Mouse (Mus musculus): ENCODE measurements at regions not wholly inside any gene's neighbourhood (a gene's known extent, or its start where the extent isn't known, plus 50 kb on each side); places are given as distances from the start of the nearest gene placed in this dataset.
"Not testable (repeated sequence)": the region's sequence is repeated elsewhere in the genome, so short reads cannot be mapped to it uniquely, and the experiment has no call there.

DNA sequence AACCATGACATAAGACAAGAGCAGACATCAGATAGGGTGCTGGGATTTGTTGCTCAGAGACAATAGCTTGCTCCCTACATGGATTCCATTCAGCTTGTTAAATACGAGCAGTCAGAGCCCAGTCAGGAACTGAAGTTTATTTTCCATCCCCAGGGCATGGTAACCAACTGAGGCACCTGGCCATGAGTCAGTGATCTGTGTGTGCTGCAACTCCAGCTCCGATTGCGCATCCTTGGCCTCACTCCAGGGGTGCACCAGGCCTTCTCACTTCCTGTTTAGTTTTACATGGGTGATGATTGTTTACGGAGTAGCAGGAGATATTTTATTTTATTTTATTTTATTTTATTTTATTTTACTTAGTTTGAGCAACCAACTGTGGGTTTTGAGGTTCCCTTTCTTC, 97.7 kb upstream of the Rpl34 start:
- DNase-seq (ENCODE audit: low spot score) = no peak

DNA sequence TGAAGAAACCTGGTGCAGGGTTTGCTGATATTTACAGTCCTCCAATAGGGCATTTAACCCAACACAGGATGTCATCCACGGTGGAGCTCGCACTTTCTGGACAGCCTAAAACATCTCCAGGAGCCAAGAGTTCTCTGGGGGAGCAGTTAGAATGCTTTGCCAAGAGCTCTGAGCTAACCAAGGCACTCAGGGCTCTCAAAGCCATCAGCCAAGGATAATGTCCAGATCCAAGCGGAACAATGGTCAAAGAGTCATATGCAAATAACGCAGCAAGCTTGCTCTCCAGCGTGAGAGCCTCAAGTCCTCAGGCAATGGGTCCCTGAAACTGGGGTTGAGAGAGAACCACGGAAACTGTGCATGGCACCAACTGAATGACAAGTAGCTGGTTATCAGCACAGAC, 96.8 kb upstream of the Rpl34 start:
- DNase-seq (ENCODE audit: low spot score) = no peak

DNA sequence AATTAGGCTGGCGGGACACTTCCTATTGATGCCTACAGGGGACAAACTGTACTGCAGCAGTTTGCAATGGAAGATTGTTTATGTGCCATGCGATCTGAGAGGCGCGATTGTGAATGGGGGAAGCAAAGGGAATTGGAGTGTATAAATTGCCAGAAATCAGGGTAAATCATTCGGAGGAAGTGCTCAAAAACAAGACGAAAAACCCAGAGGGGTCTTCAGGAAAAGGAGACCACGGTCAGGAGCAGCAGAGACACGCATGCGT, 89.6 kb upstream of the Rpl34 start:
- no peak for DNase-seq (ENCODE audit: low spot score)

DNA sequence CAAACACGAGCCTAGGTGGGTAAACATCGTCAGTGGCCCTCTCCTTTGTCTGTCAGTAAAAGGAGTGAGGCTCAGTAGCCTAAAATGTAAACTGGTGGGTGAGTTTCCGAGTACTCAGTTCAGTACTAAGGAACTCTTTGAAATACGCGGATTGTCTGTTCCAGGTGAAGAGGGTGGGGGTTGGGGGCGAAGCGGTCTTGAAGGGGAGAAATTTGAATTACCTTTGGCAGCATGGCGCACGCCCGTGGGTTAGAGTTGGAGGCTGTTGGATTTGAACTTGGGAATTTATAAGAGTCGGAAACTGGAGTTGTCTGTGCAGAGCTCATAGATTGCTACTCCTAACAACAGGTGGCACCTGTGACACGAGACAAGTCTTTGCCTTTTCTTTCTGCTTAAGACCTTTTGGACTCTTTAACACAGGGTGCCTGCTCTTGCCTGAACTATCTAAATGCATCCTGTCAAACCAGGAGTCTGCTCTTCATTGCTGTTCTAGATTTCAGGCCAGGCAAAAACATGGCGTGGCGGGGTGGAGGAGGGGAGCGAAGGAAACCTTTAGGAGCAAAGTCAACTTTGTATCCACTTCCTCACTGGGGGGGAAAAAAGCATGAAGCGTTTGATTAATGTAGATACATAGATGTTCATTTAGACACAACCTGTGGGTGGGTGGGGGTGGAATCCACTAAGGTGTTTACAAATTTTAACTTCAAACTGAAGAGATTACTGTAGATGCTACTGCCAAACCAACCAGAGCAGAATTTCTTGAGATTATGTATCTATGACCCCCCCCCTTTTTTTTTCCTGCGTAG, 89.0 kb upstream of the Rpl34 start:
- no peak for DNase-seq (ENCODE audit: low spot score)

DNA sequence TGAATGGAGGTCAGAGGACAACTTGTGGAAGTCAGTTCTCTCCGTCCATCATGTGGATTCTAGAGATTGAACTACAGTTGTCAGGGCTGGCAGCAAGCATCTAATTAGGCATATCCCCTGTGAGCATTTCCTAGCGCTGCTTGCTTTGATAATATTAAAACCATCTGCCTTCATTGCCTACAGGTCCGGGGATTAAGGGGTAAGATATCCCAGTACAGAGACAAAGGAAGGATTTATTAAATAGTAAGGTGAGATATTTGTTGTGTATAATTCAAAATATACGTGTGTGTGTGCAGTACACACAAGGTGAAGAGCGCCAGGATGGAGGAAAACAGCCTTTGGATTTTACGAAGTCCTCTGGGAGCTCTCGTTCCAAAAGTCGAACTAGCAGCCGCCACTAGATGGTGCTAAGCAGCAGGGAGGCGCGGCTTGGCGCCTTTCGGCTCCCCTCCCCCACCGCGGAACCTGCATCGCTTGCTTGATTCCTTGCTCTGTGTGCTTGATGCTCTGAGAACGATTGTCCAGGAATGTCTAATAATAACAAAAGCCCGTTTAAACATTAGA, 88.4 kb upstream of the Rpl34 start:
- peak; percentile 63 for DNase-seq (ENCODE audit: low spot score)

DNA sequence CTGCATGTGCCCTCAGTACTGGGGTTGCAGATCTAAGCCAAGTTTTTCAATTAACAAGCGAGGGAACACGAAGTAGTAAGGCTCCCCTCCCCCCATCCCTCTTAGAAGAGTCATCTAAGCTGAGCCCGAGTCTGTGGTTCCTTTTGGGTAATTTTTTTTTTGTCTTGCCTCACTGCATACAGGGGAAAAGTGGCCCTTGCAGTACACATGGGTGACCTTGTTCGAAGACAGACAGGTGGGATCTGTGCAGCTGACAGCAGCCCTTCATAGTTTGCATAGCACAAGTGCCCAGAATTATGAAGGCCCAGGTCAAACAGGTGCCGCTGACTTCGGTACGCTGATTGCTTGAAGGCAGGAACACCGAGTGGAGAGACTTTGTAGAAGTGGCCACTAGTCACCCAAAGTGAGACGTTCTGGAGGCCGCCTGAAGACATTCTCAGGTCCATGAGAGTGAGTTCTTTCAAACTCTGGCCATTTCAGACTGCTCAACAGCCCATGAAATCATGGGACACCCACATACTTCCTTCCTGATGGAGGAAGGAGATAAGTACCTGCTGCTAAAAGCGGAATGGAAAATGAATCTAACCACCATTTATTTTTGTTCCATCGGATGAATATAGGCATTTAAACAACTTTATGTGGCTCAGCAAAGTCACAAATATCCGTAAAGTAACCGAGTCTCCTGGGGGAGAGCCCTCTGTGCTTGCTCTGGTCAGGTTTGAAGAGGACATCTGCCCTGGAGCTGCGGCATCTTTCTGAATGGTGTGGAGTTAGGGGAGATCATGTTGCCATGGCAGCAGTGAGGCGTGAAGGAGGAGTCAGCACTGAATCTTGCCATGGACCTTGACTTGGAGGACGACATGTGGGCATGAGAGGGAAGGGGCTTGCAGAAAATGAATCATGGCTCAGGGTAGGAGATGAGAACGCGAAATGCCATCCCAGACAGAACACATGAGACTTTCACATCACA, 79.8 kb upstream of the Rpl34 start:
- no peak for DNase-seq (ENCODE audit: low spot score)

DNA sequence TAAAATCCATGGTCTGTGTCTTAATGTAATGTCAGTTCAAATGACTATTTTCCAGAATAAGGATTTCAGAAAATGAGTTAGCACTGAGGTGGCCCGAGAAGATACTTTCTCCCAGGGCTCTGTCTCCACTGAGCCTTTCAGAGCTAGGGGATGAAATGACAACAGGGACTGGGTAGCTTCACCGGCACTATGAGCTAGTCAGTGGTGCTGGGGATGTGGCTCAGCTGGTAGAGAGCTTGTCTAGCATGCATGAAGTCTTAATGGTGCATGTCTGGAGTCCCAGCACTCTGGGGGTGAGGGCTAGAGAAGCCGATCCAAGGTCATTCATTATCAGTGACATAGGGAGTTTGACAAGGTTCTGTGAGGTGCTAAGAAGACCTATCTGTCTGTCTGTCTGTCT, 75.1 kb upstream of the Rpl34 start:
- no peak for DNase-seq (ENCODE audit: low spot score)

DNA sequence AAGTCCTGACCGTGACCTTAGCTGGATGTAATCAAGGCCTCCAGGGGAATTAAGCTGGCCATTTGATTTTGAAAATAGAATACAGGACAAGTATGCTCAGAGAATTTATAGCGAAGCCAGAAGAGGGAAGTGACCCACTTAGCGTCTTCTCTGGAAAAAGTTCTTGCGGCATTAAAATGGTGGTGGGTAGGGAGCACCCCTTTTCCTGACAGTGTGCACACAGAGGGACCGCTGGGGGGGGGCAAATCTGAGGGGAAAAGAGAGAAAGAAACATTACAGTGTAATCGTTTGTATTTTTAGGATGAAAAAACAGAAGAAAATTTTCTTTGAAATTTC, 74.1 kb upstream of the Rpl34 start:
- no peak for DNase-seq (ENCODE audit: low spot score)

DNA sequence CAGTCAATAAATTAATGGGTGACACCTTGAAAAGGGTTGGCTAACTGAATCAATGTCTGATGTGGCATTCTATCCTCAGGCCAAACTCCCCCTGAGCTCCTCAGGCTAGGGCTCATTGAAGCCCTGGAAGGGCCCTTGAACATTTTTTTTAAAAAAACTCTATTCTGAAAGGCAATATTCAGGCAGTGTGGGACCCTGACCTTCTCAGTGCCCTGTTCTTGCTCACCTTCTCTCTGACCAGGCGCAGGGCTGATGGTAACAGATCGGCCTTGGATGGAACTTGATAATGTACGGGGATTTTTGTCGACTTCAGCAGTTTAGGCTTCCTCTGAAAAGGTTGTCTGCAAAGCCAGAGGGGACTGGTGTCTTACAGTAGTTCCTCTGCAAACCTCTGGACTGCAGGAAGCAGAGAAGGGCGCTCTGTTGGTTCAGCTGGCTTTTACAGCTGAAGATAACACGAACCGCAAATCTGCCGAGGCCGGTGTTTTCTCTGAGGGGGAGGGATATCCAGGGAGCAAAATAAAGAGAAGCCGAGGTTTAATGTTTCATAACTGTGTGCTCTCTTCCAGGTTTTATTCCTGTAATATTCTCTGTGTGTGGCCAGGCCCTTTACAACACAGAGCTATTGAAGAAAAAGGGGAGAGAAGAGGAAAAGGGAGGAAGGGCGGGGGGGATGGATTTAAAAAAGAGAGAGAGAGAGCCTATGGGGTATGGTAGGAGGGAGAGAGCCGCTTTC, 73.6 kb upstream of the Rpl34 start:
- no peak for DNase-seq (ENCODE audit: low spot score)

DNA sequence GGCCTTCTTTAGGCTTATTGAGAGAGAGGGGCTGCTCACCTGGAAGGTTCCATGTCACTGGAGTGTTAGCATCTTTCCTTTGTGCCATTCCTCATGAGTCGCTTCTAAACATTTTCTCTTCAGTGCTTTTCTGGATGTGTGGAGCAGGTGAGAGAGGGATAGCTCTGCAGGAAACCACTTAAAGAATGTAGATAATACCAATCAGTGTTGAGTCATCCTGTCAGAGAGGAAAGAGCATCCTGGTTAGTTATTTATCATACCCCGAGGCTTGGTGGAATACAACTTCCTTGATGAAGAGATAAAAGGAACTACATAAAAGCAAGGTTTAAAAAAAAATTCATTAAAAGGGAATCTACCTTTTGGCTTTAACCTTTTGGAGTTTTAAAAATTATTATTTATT, 69.8 kb upstream of the Rpl34 start:
- DNase-seq (ENCODE audit: low spot score) = no peak

DNA sequence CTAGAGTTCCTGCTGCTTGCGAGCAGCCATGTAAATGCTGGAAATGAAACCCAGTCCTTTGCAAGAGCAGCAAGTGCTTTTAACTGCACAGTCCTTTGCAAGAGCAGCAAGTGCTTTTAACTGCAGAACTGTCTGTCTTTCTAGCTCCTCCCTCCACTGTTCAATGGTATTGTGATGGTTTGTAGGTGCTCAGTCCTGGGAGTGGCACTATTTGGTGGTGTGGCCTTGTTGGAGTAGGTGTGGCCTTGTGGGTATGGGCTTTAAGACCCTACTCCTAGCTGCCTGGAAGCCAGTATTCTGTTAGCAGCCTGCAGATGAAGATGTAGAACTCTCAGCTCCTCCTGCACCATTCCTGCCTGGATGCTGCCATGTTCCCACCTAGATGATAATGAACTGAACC, 67.8 kb upstream of the Rpl34 start:
- DNase-seq (ENCODE audit: low spot score) = not testable (repeated sequence)

DNA sequence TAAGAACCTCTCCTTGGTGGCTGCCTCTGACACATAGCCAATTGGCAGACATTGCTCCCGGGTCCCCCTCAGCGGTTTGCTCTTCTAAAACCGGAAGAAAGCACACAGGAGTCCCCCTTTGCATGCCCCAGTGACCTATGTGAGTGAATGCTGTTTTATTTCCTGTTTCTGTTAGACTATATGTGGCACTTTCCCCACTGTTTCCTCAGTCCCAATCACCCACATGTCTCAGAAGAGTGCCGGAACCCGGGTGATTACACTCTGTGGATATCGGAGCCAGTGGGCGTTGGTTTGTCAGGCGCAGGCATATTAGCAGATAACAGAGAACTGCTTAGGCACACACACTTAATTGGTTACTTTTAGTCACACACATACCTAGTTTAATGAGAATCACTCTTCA, 66.3 kb upstream of the Rpl34 start:
- no peak for DNase-seq (ENCODE audit: low spot score)

DNA sequence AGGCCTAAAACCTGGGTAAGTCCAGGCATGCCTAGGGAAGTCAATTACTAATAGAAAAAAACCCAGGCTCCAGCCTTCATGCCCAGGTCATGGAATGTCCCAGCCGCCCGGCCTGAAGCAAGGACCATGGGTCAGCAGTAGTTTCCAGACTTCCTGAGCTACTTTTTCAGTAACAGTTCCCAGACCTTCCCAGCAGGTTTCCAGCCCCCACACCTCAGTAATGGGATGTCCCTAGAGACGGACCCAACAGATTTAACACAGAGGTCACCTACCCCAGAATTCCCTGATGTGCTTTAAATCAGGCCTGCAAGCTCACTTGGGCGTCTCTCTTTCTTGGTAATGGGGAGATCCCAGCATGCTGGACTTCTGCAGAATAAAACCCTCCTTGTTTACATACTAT, 65.2 kb upstream of the Rpl34 start:
- DNase-seq (ENCODE audit: low spot score) = no peak

DNA sequence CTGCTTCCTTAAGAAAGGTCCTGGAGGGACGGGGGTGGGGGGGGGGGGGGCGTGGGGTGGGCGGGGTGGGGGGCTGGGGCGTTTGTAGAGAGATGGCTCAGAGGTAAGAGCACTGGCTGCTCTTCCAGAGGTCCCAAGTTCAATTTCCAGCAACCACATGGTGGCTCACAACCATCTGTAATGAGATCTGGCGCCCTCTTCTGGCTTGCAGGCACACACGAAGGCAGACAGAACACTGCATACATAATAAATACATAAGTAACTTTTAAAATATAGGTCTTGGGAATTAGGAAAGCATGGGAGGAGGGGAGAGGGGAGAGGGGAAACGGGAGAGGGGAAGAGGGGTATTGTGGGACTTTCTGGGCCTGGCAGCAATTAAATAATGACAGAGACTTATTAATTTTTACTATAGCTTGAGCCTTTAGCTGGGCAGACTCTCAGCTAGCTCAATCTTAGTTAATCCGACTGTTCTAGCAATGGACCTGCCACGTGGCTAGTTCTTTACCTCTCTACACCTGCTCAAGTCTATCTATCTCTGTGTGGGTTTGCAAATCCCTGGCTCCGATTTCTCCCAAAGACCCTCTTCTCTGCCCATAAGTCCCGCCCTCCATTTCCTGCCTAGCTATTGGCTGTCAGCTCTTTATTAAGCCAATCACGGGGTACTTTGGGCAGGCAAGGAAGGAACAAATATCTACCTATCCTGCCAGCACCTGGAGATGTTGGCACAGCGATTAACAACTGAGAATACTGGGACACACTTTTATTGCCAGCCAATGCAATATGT, 64.1 kb upstream of the Rpl34 start:
- no peak for DNase-seq (ENCODE audit: low spot score)

DNA sequence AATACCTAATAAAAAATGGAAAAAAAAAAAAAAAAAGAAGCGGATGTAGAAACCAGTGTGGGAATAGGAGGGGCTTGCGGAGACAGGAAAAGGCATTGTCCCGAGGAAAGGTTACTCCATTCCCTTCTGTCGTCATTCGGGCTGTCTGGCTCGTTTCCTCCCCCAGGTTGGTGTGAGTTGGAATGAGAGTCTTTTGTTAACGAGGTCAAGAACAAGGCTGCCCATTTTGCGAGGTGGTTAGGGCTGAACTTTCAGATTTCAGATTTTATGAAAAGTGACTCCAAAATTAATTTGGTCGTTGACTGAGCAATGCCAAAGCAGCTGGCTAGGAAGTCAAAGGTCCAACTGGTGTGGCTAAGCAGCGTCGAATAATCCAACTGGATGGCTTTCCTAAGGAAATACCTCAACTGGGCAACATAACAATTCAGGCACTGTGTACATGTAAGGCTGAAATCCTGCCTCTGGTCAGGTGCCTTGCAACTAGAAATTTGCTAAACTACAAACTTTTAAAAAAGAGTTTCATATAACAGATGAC, 50.6 kb upstream of the Rpl34 start:
- DNase-seq (ENCODE audit: low spot score) = no peak
